Mouse (Mus musculus): ENCODE measurements around the gene Mgat5.

DNA sequence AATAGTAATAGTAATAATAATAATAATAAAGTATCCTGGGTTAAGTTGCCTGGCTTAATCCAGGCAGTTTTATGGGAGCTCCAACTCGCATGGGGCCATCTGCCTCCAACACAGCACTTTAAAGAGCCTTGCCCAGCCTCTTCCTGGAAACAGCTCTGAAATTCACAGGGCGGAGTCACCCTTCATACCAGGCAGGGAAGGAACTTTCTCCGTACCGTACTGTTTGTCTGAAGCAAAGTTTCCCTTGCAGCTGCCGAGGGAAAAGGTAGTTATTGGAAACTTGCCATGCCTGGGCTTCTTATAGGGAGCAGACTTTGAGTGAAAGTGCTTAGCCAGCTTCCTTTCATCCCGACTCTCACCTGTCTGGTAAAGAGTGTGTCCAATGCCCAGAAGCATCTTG, 232.3 kb downstream of the Mgat5 start:
- TF ChIP-seq POLR2A (IDR thresholded peaks at IDR 0.05; ENCODE audit: low read depth, low read length) (no peak), CTCF (IDR thresholded peaks at IDR 0.05; ENCODE audit: extremely low read depth, insufficient read length, insufficient replicate concordance, low read depth, low read length) (no peak)

All from small intestine, adult 2 months (tissue).